Mouse (Mus musculus) forebrain, embryonic 15.5 days (tissue): Measurements from ENCODE around the gene Pcdh11x. TPM values are rescaled to one million over a fixed set of nuclear protein-coding genes. Genes with fewer than 3 reads are reported as not detected.
"Not testable (repeated sequence)": the region's sequence is repeated elsewhere in the genome, so short reads cannot be mapped to it uniquely, and the experiment has no call there.

Experiments
- ATAC-seq: fragments of 200-750 bp; cut with Nextera tagmentation; replicated peaks from 2 replicates; pipeline ENCODE4 v1.8.0; 2017; ENCODE audit warnings: mild to moderate bottlenecking, moderate TSS enrichment, moderate library complexity
- H3K27ac ChIP-seq: fragments of 300-500 bp; sonication (generic); replicated peaks from 2 replicates; pipeline ENCODE4 v1.5.1; 2015; ENCODE audit warnings: mild to moderate bottlenecking, inconsistent platforms
- H3K27me3 ChIP-seq: fragments of 300-500 bp; sonication (generic); 2 replicates; pipeline ENCODE4 v1.6.1; 2015; ENCODE audit warnings: inconsistent platforms
- H3K36me3 ChIP-seq: fragments of 300-500 bp; sonication (generic); 2 replicates; pipeline ENCODE4 v1.6.1; 2015; ENCODE audit warnings: mild to moderate bottlenecking, inconsistent platforms
- H3K4me1 ChIP-seq: fragments of 300-500 bp; sonication (generic); 2 replicates; pipeline ENCODE4 v1.6.1; 2015; ENCODE audit warnings: inconsistent platforms
- H3K4me2 ChIP-seq: fragments of 300-500 bp; sonication (generic); replicated peaks from 2 replicates; pipeline ENCODE4 v1.6.1; 2015; ENCODE audit warnings: mild to moderate bottlenecking, inconsistent platforms
- H3K4me3 ChIP-seq: fragments of 300-500 bp; sonication (generic); 2 replicates; pipeline ENCODE4 v1.5.1; 2015; ENCODE audit warnings: mild to moderate bottlenecking, inconsistent platforms
- H3K9ac ChIP-seq: fragments of 300-500 bp; sonication (generic); replicated peaks from 2 replicates; pipeline ENCODE4 v1.6.1; 2015; ENCODE audit warnings: mild to moderate bottlenecking, inconsistent platforms
- H3K9me3 ChIP-seq: fragments of 300-500 bp; sonication (generic); 2 replicates; pipeline ENCODE4 v1.6.1; 2016; ENCODE audit warnings: inconsistent platforms
- WGBS: fragments of 180-500 bp; shearing (Covaris S2); methylation state at CpG from one replicate; pipeline ENCODE4 v1.1.7; 2015; ENCODE audit warnings: mixed read lengths; 5-methylcytosine and 5-hydroxymethylcytosine counted together
- polyA plus RNA-seq: library from polyadenylated mRNA; unstranded; fragments of >200 nt; fragmentation: Nextera tagmentation; extraction: Ambion mirVana; gene quantifications from 2 replicates; pipeline ENCODE4 v1.2.1, GENCODE M21; 2015

Gene Pcdh11x
- polyA plus RNA-seq, 1 experiment from 2014 or later = 18.4 TPM

DNA sequence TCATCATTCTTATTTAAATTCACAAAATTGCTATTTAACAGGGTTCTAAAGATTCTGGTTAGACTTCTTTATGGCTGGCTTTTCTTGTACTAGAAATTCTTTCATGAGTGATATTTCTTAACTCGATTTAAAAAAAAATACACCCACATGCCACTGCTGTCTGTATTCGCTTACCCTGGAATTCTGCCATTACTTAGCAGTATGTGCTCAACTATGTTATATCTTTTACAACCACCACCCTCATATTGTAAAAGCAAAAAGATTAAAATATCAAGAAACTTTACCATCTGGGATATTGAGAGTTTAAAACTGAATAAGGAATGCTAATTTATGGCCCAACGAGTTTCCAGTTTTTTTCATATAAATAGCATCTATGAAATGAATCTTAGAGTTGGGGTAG, 234.9 kb downstream of the Pcdh11x start:
- no peak overlapping the region for H3K27ac ChIP-seq
- H3K9me3 ChIP-seq = no peaks in the 10 kb centered on the region
- H3K36me3 ChIP-seq = no peaks in the 10 kb centered on the region
- WGBS = 76% methylated on average over 3 of the region's 3 CpGs
- no peak overlapping the region for H3K9ac ChIP-seq
- ATAC-seq = no peak
- no peaks in the 10 kb centered on the region for H3K27me3 ChIP-seq
- no peaks in the 10 kb centered on the region for H3K4me1 ChIP-seq
- no peak overlapping the region for H3K4me2 ChIP-seq
- no peak overlapping the region for H3K4me3 ChIP-seq

DNA sequence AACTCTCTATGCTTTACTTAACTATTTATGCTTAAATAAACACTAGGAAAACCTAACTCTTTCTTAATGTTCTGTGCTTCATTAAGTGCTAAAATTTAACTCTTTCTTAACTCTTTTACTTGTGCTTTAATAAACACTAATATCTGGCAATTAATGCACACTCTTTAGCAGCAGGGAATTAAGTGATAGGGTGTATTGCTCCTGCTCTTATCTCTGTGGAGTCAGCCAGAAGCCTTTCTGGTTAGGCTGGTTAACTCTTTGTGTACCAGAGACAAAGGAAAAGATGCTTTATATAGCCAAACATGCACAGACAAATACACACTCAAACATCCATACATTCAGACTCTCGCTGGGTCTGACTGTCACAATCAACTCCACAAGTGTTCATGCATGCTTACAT, 309.2 kb downstream of the Pcdh11x start:
- Histone ChIP-seq H3K27me3 (no peaks in the 10 kb centered on the region), H3K27ac (no peak overlapping the region), H3K9ac (no peak overlapping the region), H3K9me3 (no peaks in the 10 kb centered on the region), H3K4me3 (no peak overlapping the region), H3K4me1 (no peaks in the 10 kb centered on the region), H3K4me2 (no peak overlapping the region), H3K36me3 (no peaks in the 10 kb centered on the region)
- no peak for ATAC-seq
- 78% methylated on average over 1 of the region's 1 CpGs for WGBS

DNA sequence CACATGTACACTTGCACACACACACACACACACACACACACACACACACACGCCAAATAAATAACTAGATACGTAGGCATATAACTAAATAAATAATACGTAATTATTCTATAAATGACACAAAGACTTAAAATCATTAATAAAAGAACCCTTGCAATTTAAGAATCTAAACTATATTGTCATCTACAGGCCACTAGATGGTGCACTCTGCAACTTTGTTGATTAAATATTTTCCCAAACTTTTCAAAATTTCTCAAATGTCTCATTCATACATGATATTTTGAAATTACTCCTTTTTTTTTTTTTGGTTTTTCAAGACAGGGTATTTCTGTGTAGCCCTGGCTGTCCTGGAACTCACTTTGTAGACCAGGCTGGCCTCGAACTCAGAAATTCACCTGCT, 328.4 kb downstream of the Pcdh11x start:
- Histone ChIP-seq H3K4me2 (no peak overlapping the region), H3K9ac (no peak overlapping the region), H3K36me3 (no peaks in the 10 kb centered on the region), H3K4me1 (no peaks in the 10 kb centered on the region), H3K27ac (no peak overlapping the region), H3K9me3 (no peaks in the 10 kb centered on the region), H3K4me3 (no peak overlapping the region), H3K27me3 (no peaks in the 10 kb centered on the region)
- ATAC-seq = no peak
- WGBS = 72% methylated on average over 4 of the region's 4 CpGs

GRCm38 (mm10) chrX:120670236-120670635, 380.2 kb downstream of the Pcdh11x start:
- not testable (repeated sequence) for ATAC-seq, H3K9ac ChIP-seq, H3K27ac ChIP-seq, H3K4me3 ChIP-seq, H3K27me3 ChIP-seq, H3K36me3 ChIP-seq, H3K4me2 ChIP-seq, H3K4me1 ChIP-seq, H3K9me3 ChIP-seq
- WGBS = 89% methylated on average over 1 of the region's 1 CpGs

GRCm38 (mm10) chrX:120734144-120734543, 444.1 kb downstream of the Pcdh11x start:
- no peak overlapping the region for H3K4me2 ChIP-seq
- H3K9ac ChIP-seq = no peak overlapping the region
- no peaks in the 10 kb centered on the region for H3K9me3 ChIP-seq
- no peaks in the 10 kb centered on the region for H3K27me3 ChIP-seq
- no peak overlapping the region for H3K27ac ChIP-seq
- H3K4me1 ChIP-seq = no peaks in the 10 kb centered on the region
- no peak overlapping the region for H3K4me3 ChIP-seq
- H3K36me3 ChIP-seq = no peaks in the 10 kb centered on the region
- ATAC-seq = no peak

GRCm38 (mm10) chrX:120735792-120736191, 445.7 kb downstream of the Pcdh11x start:
- H3K4me2 ChIP-seq = no peak overlapping the region
- H3K27ac ChIP-seq = no peak overlapping the region
- H3K4me1 ChIP-seq = no peaks in the 10 kb centered on the region
- H3K36me3 ChIP-seq = no peaks in the 10 kb centered on the region
- 46% methylated on average over 1 of the region's 1 CpGs for WGBS
- H3K4me3 ChIP-seq = no peak overlapping the region
- H3K27me3 ChIP-seq = no peaks in the 10 kb centered on the region
- ATAC-seq = no peak
- no peaks in the 10 kb centered on the region for H3K9me3 ChIP-seq
- no peak overlapping the region for H3K9ac ChIP-seq

GRCm38 (mm10) chrX:120944556-120944955, 654.5 kb downstream of the Pcdh11x start:
- H3K36me3 ChIP-seq = no peaks in the 10 kb centered on the region
- no peak for ATAC-seq
- 71% methylated on average over 3 of the region's 3 CpGs for WGBS
- H3K9me3 ChIP-seq = no peaks in the 10 kb centered on the region
- H3K27me3 ChIP-seq = no peaks in the 10 kb centered on the region
- H3K4me3 ChIP-seq = no peak overlapping the region
- H3K4me2 ChIP-seq = no peak overlapping the region
- no peak overlapping the region for H3K27ac ChIP-seq
- H3K9ac ChIP-seq = no peak overlapping the region
- no peaks in the 10 kb centered on the region for H3K4me1 ChIP-seq

Other genes with a start within 250 kb of the Pcdh11x start
- gene H2afb3, start 22.8 kb downstream of the Pcdh11x start, polyA plus RNA-seq = not detected in 2 replicates